Mouse (Mus musculus): Measurements from ENCODE around the gene Cers1. TPM values are rescaled to one million over a fixed set of nuclear protein-coding genes. Genes with fewer than 3 reads are reported as not detected.
A peak's percentile ranks its signal among the peaks of the same experiment; 100 is the strongest.

Cers1 gene
- total and polyA plus RNA-seq, 3 experiments = 0.38 TPM; not detected in 2

DNA sequence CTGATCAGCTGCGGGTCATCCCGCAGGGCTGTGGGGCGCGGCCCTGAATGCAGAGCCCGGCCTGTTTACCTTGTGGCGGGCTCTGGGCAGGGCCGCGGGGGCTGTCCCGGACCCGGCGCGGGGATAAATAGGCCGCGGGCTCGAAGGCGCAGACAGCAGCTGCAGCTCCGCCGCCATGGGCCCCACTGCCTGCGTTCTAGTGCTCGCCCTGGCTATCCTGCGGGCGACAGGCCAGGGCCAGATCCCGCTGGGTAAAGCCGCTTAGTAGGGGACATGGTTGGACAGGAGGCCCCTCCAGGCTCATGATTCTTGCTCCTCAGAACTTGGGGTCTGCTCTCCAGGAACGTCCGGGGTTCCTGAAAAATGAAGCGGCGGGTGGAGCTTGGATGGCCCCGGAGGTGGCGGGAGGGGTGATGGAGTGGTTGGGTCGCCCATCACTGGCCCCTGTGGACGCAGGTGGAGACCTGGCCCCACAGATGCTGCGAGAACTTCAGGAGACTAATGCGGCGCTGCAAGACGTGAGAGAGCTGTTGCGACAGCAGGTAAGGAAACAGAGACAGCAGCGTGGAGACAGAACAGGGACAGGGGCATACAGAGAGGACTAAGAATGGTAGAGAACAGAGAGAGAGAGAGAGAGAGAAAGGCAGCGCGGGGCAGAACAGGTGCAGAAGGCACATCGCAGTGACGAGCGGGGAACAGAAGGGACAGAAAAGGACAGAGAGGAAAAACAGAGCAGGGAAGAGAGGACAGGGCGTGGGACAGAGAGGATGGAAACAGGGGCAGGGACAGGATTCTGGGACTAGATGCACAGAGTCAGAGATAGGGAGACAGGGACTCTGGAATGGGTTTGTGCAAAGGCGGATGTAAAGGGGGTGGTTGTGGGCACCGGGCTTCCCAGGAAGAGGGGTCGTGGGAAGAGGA lies 58.1 kb downstream of the Cers1 start, which contains the start of gene Comp:
Comp (plus strand) TSS at position 162 of the 921 bp plus-strand sequence.
- peaks cover 14% of the 10 kb centered on the region for H3K4me1 ChIP-seq (ENCODE audit: insufficient read depth, low read depth, low read length)
- no peaks in the 10 kb centered on the region for H3K36me3 ChIP-seq (replicated peaks)
- ATAC-seq (ENCODE audit: extremely low read depth, insufficient number of reproducible peaks, low FRiP score, poor library complexity, severe bottlenecking) (no peak), DNase-seq (ENCODE audit: low spot score) (no peak)
- TF ChIP-seq TAL1 (conservative IDR thresholded peaks at IDR 0.05; ENCODE audit: low read depth, low read length) (no peak), GATA2 (IDR thresholded peaks at IDR 0.05; ENCODE audit: borderline replicate concordance, low read depth, low read length) (no peak), GATA1 (IDR thresholded peaks at IDR 0.05; ENCODE audit: borderline replicate concordance, low read length) (no peak), POLR2AphosphoS5 (IDR thresholded peaks at IDR 0.05; ENCODE audit: insufficient replicate concordance, low read depth, low read length) (no peak), CTCF (IDR thresholded peaks at IDR 0.05; ENCODE audit: low read depth, low read length) (no peak)
- H3K4me3 ChIP-seq (ENCODE audit: low read depth, low read length) = peak within 1 kb of the TSS; percentile 10; the same call in 1 of the 2 replicates
- H3K27me3 ChIP-seq (ENCODE audit: insufficient read depth, low read length) = peaks cover 67% of the 10 kb centered on the region
- peaks cover 29% of the 10 kb centered on the region for H3K9me3 ChIP-seq (replicated peaks)

DNA sequence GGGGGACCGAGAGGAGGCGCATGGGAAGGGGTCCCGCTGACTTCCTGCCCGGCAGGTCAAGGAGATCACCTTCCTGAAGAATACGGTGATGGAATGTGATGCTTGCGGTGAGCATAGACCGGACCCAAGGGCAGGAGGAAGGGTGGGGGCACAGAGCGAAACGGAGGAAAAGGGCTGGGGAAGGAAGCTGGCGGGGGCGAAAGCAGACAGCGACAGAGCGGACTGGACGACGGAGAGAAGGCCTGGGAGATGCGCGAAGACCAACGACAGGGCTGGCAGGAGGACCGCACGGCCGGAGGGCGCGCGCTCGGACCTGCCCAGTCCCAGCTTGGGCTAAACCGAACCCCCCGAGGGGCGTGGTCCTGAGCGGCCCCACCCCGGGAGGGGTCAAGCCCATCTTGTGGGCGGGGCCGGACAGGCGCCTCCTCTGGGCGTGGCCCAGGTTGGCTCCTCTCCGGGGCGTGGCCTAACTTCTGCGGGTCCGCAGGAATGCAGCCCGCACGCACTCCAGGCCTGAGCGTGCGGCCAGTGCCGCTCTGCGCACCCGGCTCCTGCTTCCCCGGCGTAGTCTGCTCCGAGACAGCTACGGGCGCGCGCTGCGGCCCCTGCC lies 58.8 kb downstream of the Cers1 start:
- H3K36me3 ChIP-seq (replicated peaks) = no peaks in the 10 kb centered on the region
- peaks cover 19% of the 10 kb centered on the region for H3K4me1 ChIP-seq (ENCODE audit: insufficient read depth, low read depth, low read length)
- DNase-seq (ENCODE audit: low spot score) (no peak), ATAC-seq (ENCODE audit: extremely low read depth, insufficient number of reproducible peaks, low FRiP score, poor library complexity, severe bottlenecking) (no peak)
- peaks cover 29% of the 10 kb centered on the region for H3K9me3 ChIP-seq (replicated peaks)
- TF ChIP-seq GATA2 (IDR thresholded peaks at IDR 0.05; ENCODE audit: borderline replicate concordance, low read depth, low read length) (no peak), TAL1 (conservative IDR thresholded peaks at IDR 0.05; ENCODE audit: low read depth, low read length) (no peak)
- peaks cover 74% of the 10 kb centered on the region for H3K27me3 ChIP-seq (ENCODE audit: insufficient read depth, low read length)
- peak overlapping the region; percentile 10; the same call in 1 of the 2 replicates for H3K4me3 ChIP-seq (ENCODE audit: low read depth, low read length)

DNA sequence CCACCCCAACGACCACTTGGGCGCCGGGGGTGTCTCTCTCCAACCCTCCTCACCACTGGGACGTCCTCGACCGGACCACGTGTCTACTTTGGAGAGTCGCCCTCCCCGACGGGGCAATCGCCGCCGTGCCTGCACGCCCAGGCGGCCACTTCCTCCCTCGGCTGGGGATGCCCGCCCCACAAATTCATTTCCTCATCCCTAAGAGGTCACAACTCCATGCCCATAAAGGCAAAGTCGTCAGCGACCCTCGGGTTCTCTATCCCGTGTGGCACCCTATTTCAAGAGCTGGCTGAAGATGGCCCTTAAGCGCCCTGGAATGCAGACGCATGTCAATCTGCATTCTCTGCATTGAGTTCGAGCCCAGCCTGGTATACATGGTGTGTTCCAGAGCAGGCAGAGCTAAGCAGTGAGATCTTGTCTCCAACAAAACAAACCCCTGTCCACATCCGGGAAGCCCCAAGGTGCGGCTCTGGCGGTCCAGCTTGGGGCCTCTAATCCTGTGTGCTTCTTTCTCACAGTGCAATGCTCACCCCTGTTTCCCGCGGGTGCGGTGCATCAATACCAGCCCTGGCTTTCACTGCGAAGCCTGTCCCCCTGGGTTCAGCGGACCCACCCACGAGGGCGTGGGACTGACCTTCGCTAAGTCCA lies 59.8 kb downstream of the Cers1 start:
- Histone ChIP-seq H3K27me3 (ENCODE audit: insufficient read depth, low read length) (peaks cover 79% of the 10 kb centered on the region), H3K4me3 (ENCODE audit: low read depth, low read length) (no peak overlapping the region; the same call in 1 of the 2 replicates), H3K4me1 (ENCODE audit: insufficient read depth, low read depth, low read length) (peaks cover 20% of the 10 kb centered on the region), H3K36me3 (replicated peaks) (no peaks in the 10 kb centered on the region), H3K9me3 (replicated peaks) (peaks cover 29% of the 10 kb centered on the region)
- TF ChIP-seq GATA1 (IDR thresholded peaks at IDR 0.05; ENCODE audit: borderline replicate concordance, low read length) (no peak), CTCF (IDR thresholded peaks at IDR 0.05; ENCODE audit: low read depth, low read length) (no peak), TAL1 (conservative IDR thresholded peaks at IDR 0.05; ENCODE audit: low read depth, low read length) (no peak)
- ATAC-seq (ENCODE audit: extremely low read depth, insufficient number of reproducible peaks, low FRiP score, poor library complexity, severe bottlenecking) (no peak), DNase-seq (ENCODE audit: low spot score) (no peak)

GRCm38 (mm10) chr8:70376275-70376741 lies 60.7 kb downstream of the Cers1 start:
- Histone ChIP-seq H3K4me3 (ENCODE audit: low read depth, low read length) (peak overlapping the region; percentile 27; the same call in 1 of the 2 replicates), H3K9me3 (replicated peaks) (peaks cover 29% of the 10 kb centered on the region), H3K27me3 (ENCODE audit: insufficient read depth, low read length) (peaks cover 79% of the 10 kb centered on the region), H3K4me1 (ENCODE audit: insufficient read depth, low read depth, low read length) (peaks cover 20% of the 10 kb centered on the region), H3K36me3 (replicated peaks) (no peaks in the 10 kb centered on the region)
- ATAC-seq (ENCODE audit: extremely low read depth, insufficient number of reproducible peaks, low FRiP score, poor library complexity, severe bottlenecking) = no peak
- no peak for TF ChIP-seq GATA1 (IDR thresholded peaks at IDR 0.05; ENCODE audit: borderline replicate concordance, low read length)
- TF ChIP-seq GATA2 (IDR thresholded peaks at IDR 0.05; ENCODE audit: borderline replicate concordance, low read depth, low read length) = no peak
- TF ChIP-seq CTCF (IDR thresholded peaks at IDR 0.05; ENCODE audit: low read depth, low read length) = no peak
- no peak for TF ChIP-seq POLR2AphosphoS5 (IDR thresholded peaks at IDR 0.05; ENCODE audit: insufficient replicate concordance, low read depth, low read length)
- TF ChIP-seq TAL1 (conservative IDR thresholded peaks at IDR 0.05; ENCODE audit: low read depth, low read length) = no peak
- no peak for DNase-seq (ENCODE audit: low spot score)

DNA sequence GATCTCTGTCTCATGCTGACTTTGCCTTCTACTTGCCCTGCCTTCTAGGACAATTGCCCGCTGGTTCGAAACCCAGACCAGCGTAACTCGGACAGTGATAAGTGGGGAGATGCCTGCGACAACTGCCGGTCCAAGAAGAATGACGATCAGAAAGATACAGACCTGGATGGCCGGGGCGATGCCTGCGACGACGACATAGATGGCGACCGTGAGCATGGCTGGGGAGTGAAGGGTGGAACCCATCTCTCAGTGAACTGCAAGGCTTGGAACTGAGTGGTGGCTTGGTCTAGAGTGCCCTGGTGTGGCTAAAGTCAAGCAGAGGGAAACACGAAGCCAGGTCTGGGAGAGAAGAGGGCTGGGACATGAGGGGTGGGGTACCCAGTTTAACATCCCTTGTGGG lies 61.5 kb downstream of the Cers1 start:
- TF ChIP-seq POLR2AphosphoS5 (IDR thresholded peaks at IDR 0.05; ENCODE audit: insufficient replicate concordance, low read depth, low read length) (no peak), GATA1 (IDR thresholded peaks at IDR 0.05; ENCODE audit: borderline replicate concordance, low read length) (no peak), GATA2 (IDR thresholded peaks at IDR 0.05; ENCODE audit: borderline replicate concordance, low read depth, low read length) (no peak), CTCF (IDR thresholded peaks at IDR 0.05; ENCODE audit: low read depth, low read length) (no peak), TAL1 (conservative IDR thresholded peaks at IDR 0.05; ENCODE audit: low read depth, low read length) (no peak)
- H3K4me3 ChIP-seq (ENCODE audit: low read depth, low read length) = no peak overlapping the region
- peaks cover 29% of the 10 kb centered on the region for H3K9me3 ChIP-seq (replicated peaks)
- peaks cover 72% of the 10 kb centered on the region for H3K27me3 ChIP-seq (ENCODE audit: insufficient read depth, low read length)
- DNase-seq (ENCODE audit: low spot score) (no peak), ATAC-seq (ENCODE audit: extremely low read depth, insufficient number of reproducible peaks, low FRiP score, poor library complexity, severe bottlenecking) (no peak)
- H3K4me1 ChIP-seq (ENCODE audit: insufficient read depth, low read depth, low read length) = peaks cover 22% of the 10 kb centered on the region
- H3K36me3 ChIP-seq (replicated peaks) = no peaks in the 10 kb centered on the region

DNA sequence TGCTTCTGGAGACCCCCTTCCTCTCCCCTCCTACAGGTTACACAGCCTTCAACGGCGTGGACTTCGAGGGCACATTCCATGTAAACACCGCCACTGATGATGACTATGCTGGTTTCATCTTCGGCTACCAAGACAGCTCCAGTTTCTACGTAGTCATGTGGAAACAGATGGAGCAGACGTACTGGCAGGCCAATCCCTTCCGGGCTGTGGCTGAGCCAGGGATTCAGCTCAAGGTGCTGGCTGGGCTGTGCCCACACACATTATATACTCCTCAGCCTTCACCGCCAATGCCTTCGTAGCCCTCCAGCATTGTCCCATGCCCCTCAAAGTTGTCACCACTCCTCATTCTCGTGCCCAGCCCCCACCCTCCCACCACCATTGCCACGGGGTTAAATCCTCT lies 64.5 kb downstream of the Cers1 start:
- DNase-seq (ENCODE audit: low spot score) (no peak), ATAC-seq (ENCODE audit: extremely low read depth, insufficient number of reproducible peaks, low FRiP score, poor library complexity, severe bottlenecking) (no peak)
- Histone ChIP-seq H3K36me3 (replicated peaks) (peaks cover 15% of the 10 kb centered on the region), H3K9me3 (replicated peaks) (peaks cover 15% of the 10 kb centered on the region), H3K4me1 (ENCODE audit: insufficient read depth, low read depth, low read length) (peaks cover 26% of the 10 kb centered on the region), H3K4me3 (ENCODE audit: low read depth, low read length) (no peak overlapping the region), H3K27me3 (ENCODE audit: insufficient read depth, low read length) (peaks cover 44% of the 10 kb centered on the region)
- TF ChIP-seq GATA1 (IDR thresholded peaks at IDR 0.05; ENCODE audit: borderline replicate concordance, low read length) (no peak), TAL1 (conservative IDR thresholded peaks at IDR 0.05; ENCODE audit: low read depth, low read length) (no peak), GATA2 (IDR thresholded peaks at IDR 0.05; ENCODE audit: borderline replicate concordance, low read depth, low read length) (no peak), POLR2AphosphoS5 (IDR thresholded peaks at IDR 0.05; ENCODE audit: insufficient replicate concordance, low read depth, low read length) (no peak), CTCF (IDR thresholded peaks at IDR 0.05; ENCODE audit: low read depth, low read length) (no peak)

Other genes with a start within 250 kb of the Cers1 start
Only the 20 nearest of the 26 such genes appear.
- gene Ncan, start 194.9 kb upstream of the Cers1 start, total RNA-seq (2014; fragmentation: Nextera tagmentation) = not detected in 2 replicates
- gene Ncan, start 194.9 kb upstream of the Cers1 start, total RNA-seq (2017) = 0.05 TPM in 1 of 2 replicates, not detected in the other
- gene Ncan, start 194.9 kb upstream of the Cers1 start, polyA plus RNA-seq (2012) = not detected in 2 replicates
- gene Nr2c2ap, start 184.4 kb upstream of the Cers1 start, total RNA-seq (2014; fragmentation: Nextera tagmentation) = 10.6 and 12.0 TPM in 2 replicates
- 6.7 and 8.5 TPM in 2 replicates for gene Nr2c2ap, start 184.4 kb upstream of the Cers1 start, total RNA-seq (2017)
- gene Nr2c2ap, start 184.4 kb upstream of the Cers1 start, polyA plus RNA-seq (2012) = 12.0 and 19.4 TPM in 2 replicates
- gene Rfxank, start 176.6 kb upstream of the Cers1 start, total RNA-seq (2014; fragmentation: Nextera tagmentation) = 11.9 and 12.6 TPM in 2 replicates
- gene Rfxank, start 176.6 kb upstream of the Cers1 start, total RNA-seq (2017) = 7.2 and 13.2 TPM in 2 replicates
- gene Rfxank, start 176.6 kb upstream of the Cers1 start, polyA plus RNA-seq (2012) = 4.9 and 6.0 TPM in 2 replicates
- gene Borcs8, start 176.3 kb upstream of the Cers1 start, total RNA-seq (2014; fragmentation: Nextera tagmentation) = 65.0 and 73.8 TPM in 2 replicates
- 82.4 and 114 TPM in 2 replicates for gene Borcs8, start 176.3 kb upstream of the Cers1 start, total RNA-seq (2017)
- 24.7 and 42.9 TPM in 2 replicates for gene Borcs8, start 176.3 kb upstream of the Cers1 start, polyA plus RNA-seq (2012)
- 2.1 and 4.4 TPM in 2 replicates for gene Mef2b, start 176.1 kb upstream of the Cers1 start, total RNA-seq (2014; fragmentation: Nextera tagmentation)
- 0.17 and 0.55 TPM in 2 replicates for gene Mef2b, start 176.1 kb upstream of the Cers1 start, total RNA-seq (2017)
- gene Mef2b, start 176.1 kb upstream of the Cers1 start, polyA plus RNA-seq (2012) = 2.3 and 3.1 TPM in 2 replicates
- 15.3 and 22.0 TPM in 2 replicates for gene Tmem161a, start 143.4 kb upstream of the Cers1 start, total RNA-seq (2014; fragmentation: Nextera tagmentation)
- gene Tmem161a, start 143.4 kb upstream of the Cers1 start, total RNA-seq (2017) = 15.8 and 22.0 TPM in 2 replicates
- 119 and 145 TPM in 2 replicates for gene Tmem161a, start 143.4 kb upstream of the Cers1 start, polyA plus RNA-seq (2012)
- 18.8 and 19.3 TPM in 2 replicates for gene Slc25a42, start 103.5 kb upstream of the Cers1 start, total RNA-seq (2014; fragmentation: Nextera tagmentation)
- 5.1 and 5.3 TPM in 2 replicates for gene Slc25a42, start 103.5 kb upstream of the Cers1 start, total RNA-seq (2017)
- 9.7 and 12.1 TPM in 2 replicates for gene Slc25a42, start 103.5 kb upstream of the Cers1 start, polyA plus RNA-seq (2012)
- 16.5 and 32.5 TPM in 2 replicates for gene Sugp2, start 81.5 kb upstream of the Cers1 start, total RNA-seq (2014; fragmentation: Nextera tagmentation)
- 22.7 and 27.8 TPM in 2 replicates for gene Sugp2, start 81.5 kb upstream of the Cers1 start, total RNA-seq (2017)
- 26.5 and 30.9 TPM in 2 replicates for gene Sugp2, start 81.5 kb upstream of the Cers1 start, polyA plus RNA-seq (2012)
- gene Armc6, start 81.3 kb upstream of the Cers1 start, total RNA-seq (2014; fragmentation: Nextera tagmentation) = 7.7 and 9.3 TPM in 2 replicates
- gene Armc6, start 81.3 kb upstream of the Cers1 start, total RNA-seq (2017) = 12.5 and 13.9 TPM in 2 replicates
- gene Armc6, start 81.3 kb upstream of the Cers1 start, polyA plus RNA-seq (2012) = 13.7 and 15.2 TPM in 2 replicates
- 1.6 and 3.8 TPM in 2 replicates for gene Homer3, start 32.9 kb upstream of the Cers1 start, total RNA-seq (2014; fragmentation: Nextera tagmentation)
- 6.0 and 6.7 TPM in 2 replicates for gene Homer3, start 32.9 kb upstream of the Cers1 start, total RNA-seq (2017)
- 12.0 and 14.8 TPM in 2 replicates for gene Homer3, start 32.9 kb upstream of the Cers1 start, polyA plus RNA-seq (2012)
- 41.3 and 43.8 TPM in 2 replicates for gene Ddx49, start 13.3 kb upstream of the Cers1 start, total RNA-seq (2014; fragmentation: Nextera tagmentation)
- 88.3 and 114 TPM in 2 replicates for gene Ddx49, start 13.3 kb upstream of the Cers1 start, total RNA-seq (2017)
- gene Ddx49, start 13.3 kb upstream of the Cers1 start, polyA plus RNA-seq (2012) = 55.1 and 56.2 TPM in 2 replicates
- 147 and 152 TPM in 2 replicates for gene Cope, start 13.3 kb upstream of the Cers1 start, total RNA-seq (2014; fragmentation: Nextera tagmentation)
- gene Cope, start 13.3 kb upstream of the Cers1 start, total RNA-seq (2017) = 78.3 and 96.7 TPM in 2 replicates
- 346 and 358 TPM in 2 replicates for gene Cope, start 13.3 kb upstream of the Cers1 start, polyA plus RNA-seq (2012)
- gene Gdf1, start 14.0 kb downstream of the Cers1 start, total RNA-seq (2014; fragmentation: Nextera tagmentation) = not detected in 2 replicates
- not detected in 2 replicates for gene Gdf1, start 14.0 kb downstream of the Cers1 start, total RNA-seq (2017)
- 0.04 TPM in 1 of 2 replicates, not detected in the other for gene Gdf1, start 14.0 kb downstream of the Cers1 start, polyA plus RNA-seq (2012)
- gene Upf1, start 37.5 kb downstream of the Cers1 start, total RNA-seq (2014; fragmentation: Nextera tagmentation) = 43.6 and 46.0 TPM in 2 replicates
- 22.9 and 27.5 TPM in 2 replicates for gene Upf1, start 37.5 kb downstream of the Cers1 start, total RNA-seq (2017)
- gene Upf1, start 37.5 kb downstream of the Cers1 start, polyA plus RNA-seq (2012) = 155 and 156 TPM in 2 replicates
- not detected in 2 replicates for gene Comp, start 57.8 kb downstream of the Cers1 start, total RNA-seq (2014; fragmentation: Nextera tagmentation)
- 0.06 TPM in 1 of 2 replicates, not detected in the other for gene Comp, start 57.8 kb downstream of the Cers1 start, total RNA-seq (2017)
- 0.14 and 0.15 TPM in 2 replicates for gene Comp, start 57.8 kb downstream of the Cers1 start, polyA plus RNA-seq (2012)
- 15.3 and 17.9 TPM in 2 replicates for gene Crtc1, start 123.8 kb downstream of the Cers1 start, total RNA-seq (2014; fragmentation: Nextera tagmentation)
- 1.4 and 1.6 TPM in 2 replicates for gene Crtc1, start 123.8 kb downstream of the Cers1 start, total RNA-seq (2017)
- 17.6 and 18.8 TPM in 2 replicates for gene Crtc1, start 123.8 kb downstream of the Cers1 start, polyA plus RNA-seq (2012)
- 23.6 and 23.8 TPM in 2 replicates for gene Klhl26, start 161.2 kb downstream of the Cers1 start, total RNA-seq (2014; fragmentation: Nextera tagmentation)
- 11.6 and 13.9 TPM in 2 replicates for gene Klhl26, start 161.2 kb downstream of the Cers1 start, total RNA-seq (2017)
- gene Klhl26, start 161.2 kb downstream of the Cers1 start, polyA plus RNA-seq (2012) = 10.8 and 12.8 TPM in 2 replicates
- gene Tmem59l, start 171.6 kb downstream of the Cers1 start, total RNA-seq (2014; fragmentation: Nextera tagmentation) = not detected in 2 replicates
- 0.12 TPM in 1 of 2 replicates, not detected in the other for gene Tmem59l, start 171.6 kb downstream of the Cers1 start, total RNA-seq (2017)
- 0.03 TPM in 1 of 2 replicates, not detected in the other for gene Tmem59l, start 171.6 kb downstream of the Cers1 start, polyA plus RNA-seq (2012)
- gene Crlf1, start 177.4 kb downstream of the Cers1 start, total RNA-seq (2014; fragmentation: Nextera tagmentation) = not detected in 2 replicates
- not detected in 2 replicates for gene Crlf1, start 177.4 kb downstream of the Cers1 start, total RNA-seq (2017)
- gene Crlf1, start 177.4 kb downstream of the Cers1 start, polyA plus RNA-seq (2012) = not detected in 2 replicates
- gene Rex1bd, start 191.0 kb downstream of the Cers1 start, total RNA-seq (2014; fragmentation: Nextera tagmentation) = 43.6 and 44.2 TPM in 2 replicates
- gene Rex1bd, start 191.0 kb downstream of the Cers1 start, total RNA-seq (2017) = 86.9 and 94.9 TPM in 2 replicates
- 187 and 223 TPM in 2 replicates for gene Rex1bd, start 191.0 kb downstream of the Cers1 start, polyA plus RNA-seq (2012)

All from G1E (cell line).